15 mouse cellular contexts compared by ENCODE assay signal in genomic region chr1:118529213-118529612, GRCm38 (mm10).
DNase-seq lines count a peak whose midpoint lies in the region; ATAC-seq and TF ChIP-seq lines count a peak whose summit lies in the region.
"Had no signal": no experiment of that assay in that cellular context is flagged by ENCODE, and none has a peak within 500 bp of the region (broad histone marks: within the 10 kb centered on the region; RNA-seq: fewer than 3 reads in every experiment).

No protein-coding gene starts in this region.

- peak; percentile 76 for ATAC-seq in hindbrain, postnatal 0 days
- no peak for ATAC-seq in hindbrain, embryonic 11.5 days (ENCODE audit: low FRiP score)
- ATAC-seq in erythroid progenitor cell, adult 5-6 weeks (replicated peaks; ENCODE audit: low FRiP score, poor library complexity, severe bottlenecking): no peak
- ATAC-seq: midbrain, embryonic 16.5 days had no signal

- no peak overlapping the region for H3K27ac ChIP-seq in hindbrain, postnatal 0 days
- no peak overlapping the region for H3K27ac ChIP-seq in hindbrain, embryonic 11.5 days (ENCODE audit: low read depth, low read length)
- H3K27ac ChIP-seq: forebrain, embryonic 12.5 days had no signal

- no peak overlapping the region for H3K4me3 ChIP-seq in hindbrain, postnatal 0 days (ENCODE audit: low read length)
- H3K4me3 ChIP-seq in hindbrain, embryonic 11.5 days (ENCODE audit: low read depth, low read length): no peak overlapping the region
- H3K4me3 ChIP-seq: forebrain, embryonic 12.5 days had no signal

- no peak overlapping the region for H3K9ac ChIP-seq in hindbrain, postnatal 0 days (replicated peaks; ENCODE audit: low read length)
- H3K9ac ChIP-seq in hindbrain, embryonic 11.5 days (ENCODE audit: low read depth, low read length): no peak overlapping the region
- H3K9ac ChIP-seq: forebrain, embryonic 12.5 days had no signal

- H3K4me2 ChIP-seq in hindbrain, postnatal 0 days (ENCODE audit: low read depth, low read length): no peak overlapping the region
- no peak overlapping the region for H3K4me2 ChIP-seq in hindbrain, embryonic 11.5 days (replicated peaks; ENCODE audit: low read depth, low read length)
- H3K4me2 ChIP-seq: forebrain, embryonic 12.5 days had no signal

- peak; percentile 42 for TF ChIP-seq CTCF in hindbrain, postnatal 0 days (IDR thresholded peaks at IDR 0.05; ENCODE audit: low read depth)

- no peaks in the 10 kb centered on the region for H3K27me3 ChIP-seq in hindbrain, postnatal 0 days (ENCODE audit: insufficient read depth, low read length)
- H3K27me3 ChIP-seq in hindbrain, embryonic 11.5 days (ENCODE audit: control insufficient read depth, insufficient read depth, low read length): no peaks in the 10 kb centered on the region
- H3K27me3 ChIP-seq in splenic B cell, adult 2 months (ENCODE audit: control insufficient read depth, insufficient read depth, low read length, poor library complexity, severe bottlenecking): no peaks in the 10 kb centered on the region
- H3K27me3 ChIP-seq: forebrain, embryonic 12.5 days had no signal

- no peaks in the 10 kb centered on the region for H3K4me1 ChIP-seq in hindbrain, postnatal 0 days (ENCODE audit: insufficient read depth, low read length)
- H3K4me1 ChIP-seq in hindbrain, embryonic 11.5 days (replicated peaks; ENCODE audit: control insufficient read depth, insufficient read depth, low read length): no peaks in the 10 kb centered on the region
- H3K4me1 ChIP-seq: forebrain, embryonic 12.5 days had no signal

- H3K36me3 ChIP-seq in hindbrain, postnatal 0 days (ENCODE audit: insufficient read depth, low read length): peaks cover 38% of the 10 kb centered on the region
- peaks cover 8% of the 10 kb centered on the region; the same call in 1 of the 2 replicates for H3K36me3 ChIP-seq in hindbrain, embryonic 11.5 days (ENCODE audit: control insufficient read depth, insufficient read depth, low read length)
- H3K36me3 ChIP-seq in splenic B cell, adult 2 months (ENCODE audit: control insufficient read depth, insufficient read depth, low read length, poor library complexity, severe bottlenecking): peaks cover 29% of the 10 kb centered on the region

- no peaks in the 10 kb centered on the region for H3K9me3 ChIP-seq in hindbrain, postnatal 0 days (ENCODE audit: low read length)
- no peaks in the 10 kb centered on the region for H3K9me3 ChIP-seq in hindbrain, embryonic 11.5 days (ENCODE audit: control insufficient read depth, low read length)

- peak; percentile 9 for DNase-seq in hindbrain, postnatal 0 days (ENCODE audit: low spot score)
- DNase-seq in hindbrain, embryonic 11.5 days (ENCODE audit: low spot score): no peak
- DNase-seq in retina, postnatal 1 day: peak; percentile 4
- DNase-seq in retina, embryonic 14.5 days (ENCODE audit: low spot score): no peak
- peak; percentile 9 for DNase-seq in NIH3T3 (ENCODE audit: low read depth)
- peak; percentile 5 for DNase-seq in splenic B cell, adult 2 months (ENCODE audit: low read depth, low spot score)
- no peak for DNase-seq in lung, postnatal 10 days
- DNase-seq: adrenal gland, postnatal 10 days; gastrocnemius, postnatal 14 days; heart, postnatal 10 days; kidney, adult 11 months; lung, postnatal 14 days had no signal

- 88% methylated on average over 1 of the region's 1 CpGs for WGBS in hindbrain, postnatal 0 days
- 97% methylated on average over 1 of the region's 1 CpGs for WGBS in hindbrain, embryonic 11.5 days

Comparison
In these comparisons a context has a peak if more than half of its experiments do, and no peak if none do; other contexts are left out.
1. DNase-seq: peak in hindbrain, postnatal 0 days (single experiment), retina, postnatal 1 day (single experiment), NIH3T3 (single experiment) and splenic B cell, adult 2 months (single experiment); none in hindbrain, embryonic 11.5 days (single experiment), retina, embryonic 14.5 days (single experiment) and lung, postnatal 10 days (single experiment).